Mouse (Mus musculus) cerebellum, adult 11 months (tissue): ENCODE measurements around the gene Tmbim6.

Experiments
- DNase-seq: peaks from one replicate; pipeline ENCODE4 v3.0.0; 2022

The Tmbim6 gene

DNA sequence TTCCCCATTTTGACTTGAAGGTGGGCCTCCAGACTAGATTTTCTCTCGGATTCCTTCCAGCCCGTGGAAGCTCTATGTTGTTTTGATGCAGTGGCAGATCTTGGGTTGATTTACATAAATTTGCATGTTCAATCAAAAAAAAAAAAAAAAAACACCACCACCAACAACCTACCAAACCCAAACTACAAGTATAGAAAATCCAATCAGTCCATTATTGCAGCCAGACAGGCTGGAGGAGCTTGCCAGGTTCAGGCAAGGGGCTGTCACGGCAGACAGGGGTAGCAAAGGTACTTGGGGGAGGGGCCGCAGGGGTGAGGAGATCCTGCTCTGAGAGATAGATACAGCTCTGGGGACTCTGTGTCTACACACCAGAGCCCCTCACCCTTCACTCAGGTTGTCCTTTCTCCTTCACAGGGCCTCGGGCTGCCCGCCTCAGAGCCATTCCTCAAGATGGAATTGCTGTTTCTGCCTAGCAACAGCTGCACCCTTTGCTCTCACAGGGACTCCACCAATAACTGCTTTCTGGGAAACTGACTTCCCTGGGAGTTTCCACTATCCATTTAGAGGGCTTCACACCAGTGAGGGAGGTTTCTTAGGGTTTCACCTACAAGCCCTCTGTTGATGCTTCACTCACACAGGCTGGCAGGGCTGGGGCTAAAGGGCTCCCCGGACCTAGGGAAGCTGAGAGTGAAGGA is 62.0 kb downstream of the Tmbim6 start:
- DNase-seq = no peak

DNA sequence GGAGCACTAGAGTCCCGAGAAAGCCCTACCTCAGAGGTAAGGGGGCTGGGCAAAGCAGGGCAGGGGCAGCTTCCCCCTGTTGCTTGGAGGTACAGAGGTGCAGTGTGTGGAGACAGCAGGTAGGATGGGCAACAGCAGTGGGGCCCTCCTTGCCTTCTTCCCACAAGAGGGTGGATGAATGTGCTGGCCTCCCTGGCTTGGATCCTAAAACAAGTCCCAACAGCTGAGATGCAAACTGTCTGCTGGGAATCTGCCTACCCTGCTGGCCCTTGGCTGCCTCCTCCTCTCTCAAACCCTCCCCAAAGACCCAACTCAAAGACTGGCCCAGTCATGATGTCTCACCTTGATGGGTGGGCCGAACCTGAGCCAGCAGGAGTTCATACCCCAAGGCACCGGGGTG is 62.7 kb downstream of the Tmbim6 start:
- DNase-seq = no peak

DNA sequence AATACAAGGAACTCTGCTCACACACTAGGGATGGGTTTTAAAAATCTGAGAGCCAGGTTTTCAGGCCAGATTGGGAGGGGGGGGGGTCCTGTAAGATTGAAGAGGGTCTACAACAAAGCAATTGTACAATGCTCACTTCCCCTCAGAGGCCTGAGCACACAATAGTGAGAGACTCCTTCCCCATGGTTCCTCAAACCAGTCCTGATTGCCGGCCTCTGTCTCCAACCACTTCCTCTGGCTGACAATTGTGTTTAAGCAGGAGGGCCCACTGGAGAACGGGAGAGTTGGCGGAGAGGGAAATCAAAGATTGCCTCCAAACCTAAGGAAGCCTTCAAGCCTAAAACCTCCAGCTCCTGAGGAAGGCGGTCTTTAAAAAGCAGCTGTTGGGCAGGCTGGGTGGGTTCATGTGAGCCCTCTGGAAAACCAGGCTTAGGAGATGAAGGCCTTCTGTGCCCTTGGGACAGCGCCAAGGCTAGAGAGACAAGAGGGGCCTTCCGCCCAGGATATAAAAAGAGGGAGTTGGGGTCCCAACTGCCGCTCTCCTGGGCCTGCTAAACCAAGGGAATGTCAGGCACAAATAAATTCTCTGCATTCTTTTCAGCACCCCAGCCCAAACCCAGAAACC is 63.8 kb downstream of the Tmbim6 start:
- DNase-seq = no peak

DNA sequence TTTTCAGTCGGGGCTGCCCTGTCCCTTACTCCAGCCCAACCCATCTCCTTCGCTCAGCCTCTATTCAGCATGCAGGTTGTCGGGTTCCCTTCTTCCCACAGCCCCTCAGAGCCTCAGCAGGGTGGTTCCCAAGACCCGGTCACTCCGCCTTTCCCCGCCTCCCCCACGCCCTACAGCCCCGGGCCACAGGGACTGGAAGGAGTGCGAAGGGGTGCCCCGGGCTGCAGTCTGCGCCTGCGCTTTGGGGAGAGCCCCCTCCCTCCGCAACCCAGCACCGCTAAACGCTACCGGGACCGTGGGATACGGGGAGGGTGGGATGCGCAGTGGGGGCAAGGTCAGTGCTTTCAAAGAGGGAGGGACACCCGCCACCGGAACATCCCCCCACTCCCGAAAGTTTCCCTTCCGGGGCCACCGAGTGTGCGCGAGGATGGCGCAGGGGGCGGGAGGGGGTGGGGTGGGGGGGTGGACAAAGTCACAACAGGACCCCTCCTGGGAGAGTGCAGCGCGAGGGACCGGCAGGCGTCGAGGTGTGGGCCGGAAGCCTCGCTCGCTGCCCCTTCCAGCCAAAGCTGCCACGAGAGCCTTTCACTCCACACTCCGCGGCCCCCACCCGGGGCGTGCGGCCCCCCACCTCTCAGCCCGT is 64.4 kb downstream of the Tmbim6 start:
- DNase-seq = peak; percentile 52

DNA sequence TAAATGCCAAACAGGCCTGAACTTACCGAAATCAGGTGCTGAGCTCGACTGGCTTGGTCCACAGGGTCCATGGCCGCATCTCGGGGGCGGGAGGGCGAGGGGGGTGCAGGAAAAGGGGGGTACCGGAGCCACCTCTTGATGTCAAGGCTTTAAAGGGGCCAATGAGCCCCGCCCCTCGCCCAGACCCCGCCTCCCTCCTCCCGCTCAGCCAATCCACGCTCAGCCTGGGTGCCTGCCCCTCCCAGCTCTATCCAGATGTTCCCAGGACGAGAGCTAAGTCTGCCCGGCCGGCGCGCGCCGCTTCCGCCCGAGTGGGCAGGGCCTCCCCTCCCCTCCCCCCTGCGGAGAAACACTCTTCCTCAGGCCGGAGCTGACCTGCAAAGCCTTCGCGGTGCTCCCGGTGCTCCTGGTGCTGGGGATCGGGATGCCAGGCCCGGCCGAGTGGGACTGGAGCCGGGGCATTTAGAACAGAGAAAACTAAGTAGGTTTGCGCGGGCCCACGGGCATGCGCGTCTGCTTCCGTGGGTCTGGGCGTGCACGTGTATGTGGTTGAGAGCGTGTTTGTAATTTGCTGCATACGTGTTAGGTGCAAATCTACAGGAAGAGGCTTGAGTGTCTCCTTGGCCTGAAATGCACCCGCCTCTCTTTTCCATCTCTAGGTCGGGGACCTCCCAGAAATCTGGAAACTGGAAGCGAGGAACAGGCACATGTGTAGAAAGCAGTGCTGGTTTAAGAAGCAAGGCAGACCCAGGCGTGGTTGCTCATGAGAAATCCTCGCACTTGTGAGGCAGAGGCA is 65.1 kb downstream of the Tmbim6 start, which contains the start of gene Nckap5l:
Gene Nckap5l (minus strand): TSS at position 143 of the 796 bp plus-strand sequence.
- peak; percentile 81 for DNase-seq
